In genomic region chr10:127303136-127303535, GRCm38 (mm10) we compare ENCODE assay signal across 24 mouse cellular contexts. TPM values are rescaled to one million over a fixed set of nuclear protein-coding genes. Genes with fewer than 3 reads are reported as not detected.
DNase-seq lines count a peak whose midpoint lies in the region; ATAC-seq lines count a peak whose summit lies in the region.
"Had no signal": no experiment of that assay in that cellular context is flagged by ENCODE, and none has a peak within 500 bp of the region (broad histone marks: within the 10 kb centered on the region; RNA-seq: fewer than 3 reads in every experiment).

No protein-coding gene starts in this region.

- no peaks in the 10 kb centered on the region for H3K27me3 ChIP-seq in limb, embryonic 12.5 days
- no peaks in the 10 kb centered on the region for H3K27me3 ChIP-seq in limb, embryonic 10.5 days (ENCODE audit: low read depth, poor library complexity, severe bottlenecking)
- H3K27me3 ChIP-seq: CH12.LX; embryonic facial prominence, embryonic 12.5 days; forebrain, embryonic 13.5 days; forebrain, embryonic 15.5 days; Patski had no signal

- peaks cover 99% of the 10 kb centered on the region for H3K36me3 ChIP-seq in limb, embryonic 12.5 days
- peaks cover 99% of the 10 kb centered on the region for H3K36me3 ChIP-seq in limb, embryonic 10.5 days

- peak overlapping the region; percentile 18; the same call in 1 of the 2 replicates for H3K9ac ChIP-seq in limb, embryonic 12.5 days (replicated peaks)
- H3K9ac ChIP-seq: embryonic facial prominence, embryonic 12.5 days; forebrain, embryonic 13.5 days; forebrain, embryonic 15.5 days; forebrain, postnatal 0 days had no signal

- H3K4me1 ChIP-seq in limb, embryonic 12.5 days (replicated peaks): no peaks in the 10 kb centered on the region
- no peaks in the 10 kb centered on the region for H3K4me1 ChIP-seq in limb, embryonic 10.5 days
- H3K4me1 ChIP-seq: embryonic facial prominence, embryonic 10.5 days; embryonic facial prominence, embryonic 12.5 days; forebrain, embryonic 13.5 days; forebrain, embryonic 15.5 days had no signal

- H3K9me3 ChIP-seq in limb, embryonic 12.5 days: no peaks in the 10 kb centered on the region
- no peaks in the 10 kb centered on the region for H3K9me3 ChIP-seq in limb, embryonic 10.5 days (replicated peaks)
- H3K9me3 ChIP-seq: embryonic facial prominence, embryonic 10.5 days; embryonic facial prominence, embryonic 12.5 days; forebrain, embryonic 13.5 days; forebrain, embryonic 15.5 days; G1E had no signal

- H3K27ac ChIP-seq in limb, embryonic 12.5 days: no peak overlapping the region
- no peak overlapping the region for H3K27ac ChIP-seq in limb, embryonic 10.5 days
- H3K27ac ChIP-seq: embryonic facial prominence, embryonic 10.5 days; embryonic facial prominence, embryonic 12.5 days; forebrain, embryonic 13.5 days; forebrain, embryonic 15.5 days had no signal

- H3K4me3 ChIP-seq in limb, embryonic 12.5 days (replicated peaks): no peak overlapping the region
- H3K4me3 ChIP-seq in limb, embryonic 10.5 days: no peak overlapping the region
- H3K4me3 ChIP-seq: embryonic facial prominence, embryonic 10.5 days; embryonic facial prominence, embryonic 12.5 days; forebrain, embryonic 13.5 days; forebrain, embryonic 15.5 days had no signal

- DNase-seq in limb, embryonic 10.5 days (ENCODE audit: low spot score): no peak
- peak; percentile 39 for DNase-seq in testis, postnatal 10 days (ENCODE audit: low spot score)
- DNase-seq in testis, postnatal 14 days (ENCODE audit: low spot score): no peak
- DNase-seq in right cerebral cortex, adult 18-20 months: no peak
- DNase-seq: adrenal gland, adult 8-10 months; adrenal gland, postnatal 14 days; adrenal gland, postnatal 36 days; B cell, adult 2 months; cerebellum, adult 11 months; cerebellum, adult 18-20 months; cerebellum, adult 9-10 months; cerebellum, postnatal 10 days; cerebellum, postnatal 25 days; forebrain, postnatal 0 days had no signal

- WGBS in limb, embryonic 12.5 days: 95% methylated on average over 11 of the region's 11 CpGs
- 95% methylated on average over 11 of the region's 11 CpGs for WGBS in limb, embryonic 10.5 days

- ATAC-seq in limb, embryonic 12.5 days (ENCODE audit: insufficient number of reproducible peaks, insufficient read depth, low FRiP score, low TSS enrichment, low read depth): no peak
- ATAC-seq: activated CD4-positive, CD25-positive, alpha-beta regulatory T cell, adult 4 months; CD4-positive, CD25-positive, alpha-beta regulatory T cell, adult 4 months; forebrain, embryonic 13.5 days; forebrain, embryonic 15.5 days; forebrain, postnatal 0 days; Patski had no signal

- H3K4me2 ChIP-seq in limb, embryonic 12.5 days: no peak overlapping the region
- H3K4me2 ChIP-seq: embryonic facial prominence, embryonic 12.5 days; forebrain, embryonic 13.5 days; forebrain, embryonic 15.5 days had no signal

RNA-seq across cellular contexts. Expression of gene Mars, which starts 8.4 kb away (rescaled TPM):
- 144 and 145 TPM in 2 replicates for polyA plus RNA-seq in limb, embryonic 12.5 days (2016; fragmentation: Nextera tagmentation; extraction: Ambion mirVana)
- 170 and 205 TPM in 2 replicates for polyA plus RNA-seq in limb, embryonic 10.5 days (2016; fragmentation: Nextera tagmentation; extraction: Ambion mirVana)

RNA-seq across cellular contexts. Expression of gene Mbd6, which starts 14.3 kb away (rescaled TPM):
- polyA plus RNA-seq in limb, embryonic 12.5 days (2016; fragmentation: Nextera tagmentation; extraction: Ambion mirVana): 17.2 and 19.8 TPM in 2 replicates
- 16.7 and 18.8 TPM in 2 replicates for polyA plus RNA-seq in limb, embryonic 10.5 days (2016; fragmentation: Nextera tagmentation; extraction: Ambion mirVana)

RNA-seq across cellular contexts. Expression of gene Arhgap9, which starts 18.6 kb away (rescaled TPM):
- 5.7 and 6.5 TPM in 2 replicates for polyA plus RNA-seq in limb, embryonic 12.5 days (2016; fragmentation: Nextera tagmentation; extraction: Ambion mirVana)
- 5.5 and 5.9 TPM in 2 replicates for polyA plus RNA-seq in limb, embryonic 10.5 days (2016; fragmentation: Nextera tagmentation; extraction: Ambion mirVana)
- polyA plus RNA-seq: Patski had no signal

RNA-seq across cellular contexts. Expression of gene Dctn2, which starts 37.0 kb away (rescaled TPM):
- 174 and 183 TPM in 2 replicates for polyA plus RNA-seq in limb, embryonic 12.5 days (2016; fragmentation: Nextera tagmentation; extraction: Ambion mirVana)
- polyA plus RNA-seq in limb, embryonic 10.5 days (2016; fragmentation: Nextera tagmentation; extraction: Ambion mirVana): 185 and 194 TPM in 2 replicates

RNA-seq across cellular contexts. Expression of gene Gli1, which starts 38.6 kb away (rescaled TPM):
- 11.0 and 14.2 TPM in 2 replicates for polyA plus RNA-seq in limb, embryonic 12.5 days (2016; fragmentation: Nextera tagmentation; extraction: Ambion mirVana)
- polyA plus RNA-seq in limb, embryonic 10.5 days (2016; fragmentation: Nextera tagmentation; extraction: Ambion mirVana): 10.9 and 11.7 TPM in 2 replicates
